Mouse (Mus musculus) heart, embryonic 12.5 days (tissue): Measurements from ENCODE around the gene Mtmr12. TPM values are rescaled to one million over a fixed set of nuclear protein-coding genes. Genes with fewer than 3 reads are reported as not detected.

Experiments used
- ATAC-seq: fragments of 200-750 bp; cut with Nextera tagmentation; 2 replicates; pipeline ENCODE4 v1.8.0; 2017; ENCODE audit warnings: moderate TSS enrichment, moderate library complexity; ENCODE audit not compliant: insufficient number of reproducible peaks, low FRiP score
- H3K27ac ChIP-seq: fragments of 300-500 bp; sonication (generic); 2 replicates; pipeline ENCODE4 v1.5.1; 2016; ENCODE audit warnings: mild to moderate bottlenecking, moderate library complexity; ENCODE audit not compliant: poor library complexity, severe bottlenecking
- H3K27me3 ChIP-seq: fragments of 300-500 bp; sonication (generic); replicated peaks from 2 replicates; pipeline ENCODE4 v1.6.1; 2016; ENCODE audit warnings: mild to moderate bottlenecking, moderate library complexity
- H3K36me3 ChIP-seq: fragments of 300-500 bp; sonication (generic); 2 replicates; pipeline ENCODE4 v1.6.1; 2016; ENCODE audit warnings: mild to moderate bottlenecking, moderate library complexity
- H3K4me1 ChIP-seq: fragments of 300-500 bp; sonication (generic); replicated peaks from 2 replicates; pipeline ENCODE4 v1.6.1; 2016; ENCODE audit warnings: mild to moderate bottlenecking
- H3K4me2 ChIP-seq: fragments of 300-500 bp; sonication (generic); 2 replicates; pipeline ENCODE4 v1.6.1; 2016; ENCODE audit warnings: mild to moderate bottlenecking, moderate library complexity
- H3K4me3 ChIP-seq: fragments of 300-500 bp; sonication (generic); 2 replicates; pipeline ENCODE4 v1.5.1; 2016; ENCODE audit warnings: mild to moderate bottlenecking
- H3K9ac ChIP-seq: fragments of 300-500 bp; sonication (generic); 2 replicates; pipeline ENCODE4 v1.6.1; 2016; ENCODE audit warnings: mild to moderate bottlenecking, moderate library complexity
- H3K9me3 ChIP-seq: fragments of 300-500 bp; sonication (generic); replicated peaks from 2 replicates; pipeline ENCODE4 v1.6.1; 2016; ENCODE audit warnings: mild to moderate bottlenecking, moderate library complexity
- WGBS: fragments of 180-500 bp; shearing (Covaris S2); methylation state at CpG from one replicate; pipeline ENCODE4 v1.1.7; 2016; 5-methylcytosine and 5-hydroxymethylcytosine counted together
- polyA plus RNA-seq: library from polyadenylated mRNA; unstranded; fragments of >200 nt; fragmentation: Nextera tagmentation; extraction: Ambion mirVana; gene quantifications from 2 replicates; pipeline ENCODE4 v1.2.1, GENCODE M21; 2016

Gene Mtmr12
- polyA plus RNA-seq, 1 experiment from 2014 or later: 16.5 TPM

DNA sequence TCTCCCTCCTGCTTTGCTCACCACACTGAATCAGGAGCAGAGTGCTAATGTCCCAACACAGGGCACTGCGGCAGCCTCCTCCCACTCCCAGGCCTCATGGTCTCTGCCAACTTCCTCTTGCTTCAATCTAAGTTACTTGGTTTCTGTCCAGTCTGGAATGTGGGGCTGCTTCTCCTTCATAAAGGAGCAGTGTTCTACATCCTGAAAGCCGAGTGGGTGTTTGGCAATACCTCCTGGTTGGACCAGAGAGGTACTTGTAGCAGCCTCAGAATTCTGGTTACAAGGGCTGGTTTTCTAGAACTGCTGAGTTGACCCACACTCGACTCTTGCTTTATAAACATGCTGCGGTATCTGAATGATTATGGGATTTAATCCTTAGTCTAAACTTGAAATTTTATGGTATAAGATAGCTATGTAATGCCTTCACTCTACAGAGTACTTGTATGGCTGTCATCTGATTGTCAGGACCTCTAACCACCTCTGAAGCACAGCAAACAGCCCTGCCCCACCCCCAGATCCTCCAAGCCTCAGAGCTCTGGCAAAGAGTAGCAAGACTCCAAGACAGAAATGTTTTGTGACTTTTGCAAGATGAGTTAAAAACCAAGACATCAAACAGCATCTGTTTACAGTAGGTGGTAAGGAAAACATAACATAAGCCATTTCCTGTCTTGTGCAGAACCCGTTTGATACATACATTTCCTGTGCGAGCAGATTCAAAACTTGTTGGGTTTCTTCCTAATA is 80.1 kb downstream of the Mtmr12 start:
- Histone ChIP-seq H3K4me1 (0 out of 2 replicates have a peak, but pooled peaks cover 3% of the 10 kb centered on the region), H3K36me3 (no peaks in the 10 kb centered on the region), H3K4me3 (no peak overlapping the region), H3K9ac (no peak overlapping the region), H3K27ac (no peak overlapping the region), H3K4me2 (no peak overlapping the region), H3K9me3 (peaks cover 6% of the 10 kb centered on the region; the same call in 1 of the 2 replicates), H3K27me3 (no peaks in the 10 kb centered on the region)
- 61% methylated on average over 6 of the region's 6 CpGs for WGBS
- ATAC-seq: no peak

DNA sequence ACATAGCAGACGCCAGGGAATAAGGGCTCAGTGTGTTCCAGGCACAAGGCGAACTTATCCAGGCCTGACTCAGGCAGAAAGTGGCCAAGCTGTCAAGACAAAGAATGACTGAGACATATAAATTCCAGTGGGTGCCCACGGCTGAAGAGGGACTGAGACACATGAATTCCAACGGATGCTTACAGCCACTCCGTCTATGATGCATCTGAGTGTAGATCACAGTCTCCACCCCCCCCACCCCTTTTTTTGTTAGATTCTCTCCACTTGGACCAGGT is 80.6 kb downstream of the Mtmr12 start:
- no peak overlapping the region for H3K27ac ChIP-seq
- 0 out of 2 replicates have a peak, but pooled peaks cover 3% of the 10 kb centered on the region for H3K4me1 ChIP-seq
- peaks cover 6% of the 10 kb centered on the region; the same call in 1 of the 2 replicates for H3K9me3 ChIP-seq
- 65% methylated on average over 5 of the region's 5 CpGs for WGBS
- H3K4me3 ChIP-seq: no peak overlapping the region
- no peak overlapping the region for H3K4me2 ChIP-seq
- no peaks in the 10 kb centered on the region for H3K36me3 ChIP-seq
- no peaks in the 10 kb centered on the region for H3K27me3 ChIP-seq
- H3K9ac ChIP-seq: no peak overlapping the region
- ATAC-seq: no peak

DNA sequence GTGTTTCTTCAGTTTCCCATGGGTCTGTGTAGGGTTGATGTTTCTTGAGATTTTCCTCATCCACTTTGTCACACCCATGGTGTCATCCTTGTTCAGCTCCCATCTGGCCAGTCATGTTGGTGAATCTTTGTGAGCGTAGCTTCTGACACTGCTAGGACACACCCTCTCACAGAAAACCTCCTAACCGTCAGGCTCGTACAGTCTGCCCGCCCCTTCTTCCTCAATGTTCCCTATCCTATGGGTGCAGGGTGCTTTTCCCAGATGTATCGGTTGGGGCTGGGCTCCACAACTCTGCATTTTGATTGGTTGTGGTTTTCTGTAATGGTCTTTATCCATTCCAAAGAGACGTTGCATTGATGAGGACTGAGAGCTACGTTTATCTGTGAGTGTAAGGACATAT is 85.5 kb downstream of the Mtmr12 start:
- Histone ChIP-seq H3K27me3 (no peaks in the 10 kb centered on the region), H3K4me1 (no peaks in the 10 kb centered on the region), H3K4me3 (no peak overlapping the region), H3K27ac (no peak overlapping the region), H3K9me3 (0 out of 2 replicates have a peak, but pooled peaks cover 6% of the 10 kb centered on the region), H3K9ac (no peak overlapping the region), H3K4me2 (no peak overlapping the region), H3K36me3 (no peaks in the 10 kb centered on the region)
- WGBS: 78% methylated on average over 7 of the region's 7 CpGs
- no peak for ATAC-seq

DNA sequence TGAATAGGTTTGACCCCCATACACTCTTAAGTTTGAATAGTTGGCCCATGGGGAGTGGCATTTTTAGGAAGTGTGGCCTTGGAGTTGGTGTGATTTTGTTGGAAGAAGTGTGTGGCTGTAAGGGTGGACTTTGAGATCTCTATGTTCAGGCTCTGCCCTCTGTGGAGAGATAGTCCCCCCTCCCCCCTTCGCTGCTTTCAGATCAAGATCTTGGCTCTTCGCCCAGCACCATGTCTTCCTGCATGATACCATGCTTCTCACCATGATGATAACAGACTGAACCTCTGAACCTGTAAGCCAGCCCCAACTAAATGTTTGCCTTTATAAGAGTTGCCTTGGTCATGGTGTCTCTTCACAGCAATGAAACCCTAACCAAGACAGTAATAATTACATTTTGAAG is 86.9 kb downstream of the Mtmr12 start:
- 0 out of 2 replicates have a peak, but pooled peaks cover 6% of the 10 kb centered on the region for H3K9me3 ChIP-seq
- 75% methylated on average over 2 of the region's 2 CpGs for WGBS
- H3K4me1 ChIP-seq: no peaks in the 10 kb centered on the region
- no peaks in the 10 kb centered on the region for H3K36me3 ChIP-seq
- no peaks in the 10 kb centered on the region for H3K27me3 ChIP-seq
- no peak overlapping the region for H3K4me2 ChIP-seq
- no peak overlapping the region for H3K4me3 ChIP-seq
- H3K9ac ChIP-seq: no peak overlapping the region
- no peak overlapping the region for H3K27ac ChIP-seq
- ATAC-seq: no peak

DNA sequence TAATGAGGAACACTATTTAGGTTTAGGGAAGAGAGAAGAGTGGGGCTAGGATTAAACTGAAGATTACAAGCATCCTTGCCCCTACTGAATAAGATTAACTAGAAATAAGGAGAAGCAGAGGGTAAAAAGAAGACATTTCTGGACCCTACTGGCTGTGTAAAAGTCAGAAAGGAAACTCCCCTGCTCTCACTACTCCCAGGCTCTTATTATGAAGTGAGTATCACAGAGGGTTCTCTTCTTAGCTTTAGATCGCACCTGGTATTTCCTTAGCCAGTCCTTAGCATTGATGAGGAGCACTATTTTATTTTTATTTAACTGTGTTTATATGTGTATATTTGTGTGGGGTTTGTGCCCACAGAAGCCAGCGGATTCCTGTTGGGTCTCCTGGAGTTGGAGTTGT is 91.4 kb downstream of the Mtmr12 start:
- H3K4me1 ChIP-seq: no peaks in the 10 kb centered on the region
- H3K27me3 ChIP-seq: no peaks in the 10 kb centered on the region
- H3K9me3 ChIP-seq: no peaks in the 10 kb centered on the region
- no peak overlapping the region for H3K27ac ChIP-seq
- no peak overlapping the region for H3K4me3 ChIP-seq
- H3K9ac ChIP-seq: no peak overlapping the region
- 54% methylated on average over 2 of the region's 2 CpGs for WGBS
- H3K36me3 ChIP-seq: no peaks in the 10 kb centered on the region
- no peak overlapping the region for H3K4me2 ChIP-seq
- no peak for ATAC-seq

DNA sequence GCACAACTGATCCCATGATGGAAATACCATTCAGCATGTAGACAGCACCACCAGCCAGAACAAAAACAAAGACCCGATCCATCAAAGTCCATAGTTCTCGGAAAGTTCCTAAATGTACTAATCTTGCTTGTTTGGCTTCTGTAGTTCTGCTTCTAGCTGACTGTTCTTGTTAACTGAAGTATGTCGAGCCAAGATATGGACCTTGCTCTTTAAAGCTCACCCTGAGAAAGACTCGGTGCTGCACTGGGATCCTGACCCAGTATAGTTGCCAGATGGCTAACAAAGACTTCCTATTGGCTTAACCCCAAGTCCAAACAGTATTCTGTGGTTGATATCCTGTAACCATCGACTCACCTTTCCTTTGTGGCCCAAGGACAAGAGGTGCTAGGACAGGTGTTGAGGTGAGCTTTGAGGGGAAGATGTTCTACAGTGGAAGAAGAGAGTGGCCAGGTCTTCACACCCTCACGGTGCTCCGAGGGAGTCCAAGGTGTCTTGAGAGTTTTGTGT is 93.5 kb downstream of the Mtmr12 start:
- ATAC-seq: no peak
- no peaks in the 10 kb centered on the region for H3K36me3 ChIP-seq
- 74% methylated on average over 7 of the region's 7 CpGs for WGBS
- H3K27ac ChIP-seq: no peak overlapping the region
- no peaks in the 10 kb centered on the region for H3K9me3 ChIP-seq
- no peak overlapping the region for H3K9ac ChIP-seq
- no peaks in the 10 kb centered on the region for H3K4me1 ChIP-seq
- H3K4me2 ChIP-seq: no peak overlapping the region
- no peaks in the 10 kb centered on the region for H3K27me3 ChIP-seq
- H3K4me3 ChIP-seq: no peak overlapping the region

DNA sequence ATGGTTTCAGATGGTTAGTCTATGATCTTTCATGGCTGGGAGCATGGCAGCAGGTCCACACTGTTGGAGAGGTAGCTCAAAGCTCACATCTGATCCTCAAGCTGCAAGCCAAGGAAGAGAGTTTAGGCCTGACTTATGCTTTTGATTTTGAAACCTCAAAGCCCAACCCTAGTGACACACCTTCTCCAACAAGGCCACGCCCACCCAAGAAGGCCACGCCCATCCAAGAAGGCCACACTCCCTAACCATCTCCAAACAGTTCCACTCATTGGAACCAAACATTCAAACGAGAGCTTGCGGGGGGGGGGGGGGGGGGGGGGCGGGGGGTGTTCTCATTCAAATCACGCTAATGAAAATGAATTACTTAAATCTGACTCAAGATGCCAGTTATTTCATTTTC is 96.9 kb downstream of the Mtmr12 start:
- Histone ChIP-seq H3K27me3 (no peaks in the 10 kb centered on the region), H3K9ac (no peak overlapping the region), H3K27ac (no peak overlapping the region), H3K4me3 (no peak overlapping the region), H3K36me3 (no peaks in the 10 kb centered on the region), H3K9me3 (no peaks in the 10 kb centered on the region), H3K4me1 (peaks cover 4% of the 10 kb centered on the region; the same call in 1 of the 2 replicates), H3K4me2 (no peak overlapping the region)
- ATAC-seq: no peak
- WGBS: 72% methylated on average over 5 of the region's 6 CpGs

DNA sequence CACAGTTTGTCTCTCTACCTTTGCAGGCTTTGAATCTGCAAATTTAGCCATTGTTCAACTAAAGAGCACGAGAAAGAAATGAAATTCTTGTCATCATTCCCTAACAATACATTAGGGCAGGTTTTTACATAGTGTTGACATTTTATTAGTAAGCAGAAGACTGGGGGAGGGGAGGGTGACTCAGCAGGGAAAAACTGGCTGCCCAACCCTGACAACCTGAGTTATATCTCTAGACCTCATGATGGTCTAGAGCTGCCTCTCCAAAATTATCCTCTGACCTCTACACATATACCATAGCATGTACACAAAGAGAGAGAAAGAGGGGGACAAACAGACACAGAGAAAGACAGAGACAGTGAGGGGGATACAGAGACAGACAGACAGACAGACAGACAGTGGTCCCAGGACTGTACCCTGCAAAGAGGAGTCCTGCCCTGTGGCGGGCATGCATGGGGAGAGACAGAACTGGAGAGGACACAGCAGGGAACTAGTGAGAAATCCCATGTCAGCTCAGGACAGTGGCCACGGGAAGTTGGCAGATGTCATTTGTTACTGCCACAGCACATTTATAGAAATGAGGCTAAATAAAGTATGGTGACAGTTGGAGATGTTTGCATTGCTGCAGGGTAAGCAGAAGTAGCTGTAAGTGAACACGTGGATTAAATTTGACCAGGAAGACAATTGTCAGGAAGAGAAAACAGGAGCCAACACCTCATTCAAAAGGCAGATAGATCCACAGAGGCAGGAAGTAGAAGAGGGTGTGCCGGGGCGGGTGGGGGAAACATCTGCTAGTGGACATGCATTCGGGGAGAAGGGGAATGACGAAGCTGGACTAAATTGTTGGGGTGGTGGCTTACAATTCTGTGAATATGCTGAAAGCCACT is 101.6 kb downstream of the Mtmr12 start:
- Histone ChIP-seq H3K9ac (no peak overlapping the region), H3K27me3 (no peaks in the 10 kb centered on the region), H3K27ac (no peak overlapping the region), H3K4me2 (no peak overlapping the region), H3K36me3 (no peaks in the 10 kb centered on the region), H3K4me3 (no peak overlapping the region), H3K4me1 (peaks cover 4% of the 10 kb centered on the region), H3K9me3 (no peaks in the 10 kb centered on the region)
- WGBS: 51% methylated on average over 8 of the region's 8 CpGs
- peak; percentile 85 for ATAC-seq

DNA sequence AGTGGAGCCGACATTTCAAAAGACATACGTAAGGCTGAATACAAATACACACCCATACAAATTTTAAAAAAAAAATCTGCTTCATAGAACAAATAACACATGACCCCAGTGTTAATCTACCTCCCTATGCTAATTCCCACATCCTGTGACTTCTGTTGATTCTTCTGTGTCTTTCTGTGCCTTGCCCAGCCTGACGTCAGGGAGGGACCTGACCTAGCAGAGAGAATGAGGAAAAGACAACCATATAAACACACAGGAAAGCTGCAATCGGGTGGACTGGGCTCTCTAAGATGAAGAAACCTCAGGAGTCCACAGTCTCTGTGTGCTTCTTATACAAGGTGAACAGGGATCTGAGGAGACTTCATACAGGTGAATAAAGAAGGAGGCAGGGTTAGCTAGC is 102.3 kb downstream of the Mtmr12 start:
- Histone ChIP-seq H3K9ac (no peak overlapping the region), H3K36me3 (no peaks in the 10 kb centered on the region), H3K27me3 (no peaks in the 10 kb centered on the region), H3K4me3 (no peak overlapping the region), H3K9me3 (no peaks in the 10 kb centered on the region), H3K27ac (no peak overlapping the region), H3K4me1 (peaks cover 4% of the 10 kb centered on the region), H3K4me2 (no peak overlapping the region)
- 70% methylated on average over 4 of the region's 4 CpGs for WGBS
- ATAC-seq: no peak

DNA sequence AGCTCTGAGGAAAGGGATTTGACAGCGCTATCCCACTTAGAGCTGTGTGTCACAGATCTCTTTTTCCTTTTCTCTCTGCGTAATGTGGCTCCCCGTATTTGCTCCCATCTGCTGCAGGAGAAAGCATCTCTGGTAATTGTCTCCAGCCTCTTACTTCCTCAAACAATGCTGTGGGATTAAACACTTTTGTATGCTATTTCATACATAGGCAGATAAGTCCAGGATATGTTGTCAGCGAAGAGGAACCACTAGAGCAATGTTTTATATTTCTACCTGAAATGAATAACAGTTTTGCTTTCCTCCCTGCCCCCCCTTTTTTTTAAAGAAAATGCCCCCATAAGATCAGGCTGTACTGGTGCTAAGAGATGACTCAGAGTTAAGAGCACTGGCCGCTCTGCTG is 103.7 kb downstream of the Mtmr12 start:
- Histone ChIP-seq H3K9ac (no peak overlapping the region), H3K4me3 (no peak overlapping the region), H3K4me2 (no peak overlapping the region), H3K9me3 (no peaks in the 10 kb centered on the region), H3K36me3 (no peaks in the 10 kb centered on the region), H3K27me3 (no peaks in the 10 kb centered on the region), H3K27ac (no peak overlapping the region), H3K4me1 (peaks cover 4% of the 10 kb centered on the region)
- 87% methylated on average over 5 of the region's 5 CpGs for WGBS
- no peak for ATAC-seq

DNA sequence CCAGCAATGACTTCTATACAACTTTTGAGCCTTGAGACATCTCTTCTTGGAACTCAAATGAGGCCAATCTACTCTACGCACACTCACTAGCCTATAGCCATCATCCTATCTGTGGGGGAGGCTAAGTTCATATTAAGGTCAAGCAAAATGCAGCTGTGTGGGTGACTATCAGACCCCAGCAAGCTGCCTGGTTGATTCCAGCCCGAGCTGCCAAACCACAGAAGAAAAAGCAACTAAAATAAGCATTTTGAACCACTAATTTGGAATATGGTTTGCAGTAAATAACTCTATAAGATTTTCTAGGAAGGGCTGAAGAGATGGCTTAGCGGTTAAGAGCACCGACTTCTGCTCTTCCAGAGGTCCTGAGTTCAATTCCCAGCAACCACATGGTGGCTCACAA is 105.8 kb downstream of the Mtmr12 start:
- Histone ChIP-seq H3K4me1 (peaks cover 4% of the 10 kb centered on the region), H3K9ac (no peak overlapping the region), H3K4me3 (no peak overlapping the region), H3K27ac (no peak overlapping the region), H3K4me2 (no peak overlapping the region), H3K27me3 (no peaks in the 10 kb centered on the region), H3K36me3 (no peaks in the 10 kb centered on the region), H3K9me3 (no peaks in the 10 kb centered on the region)
- WGBS: 66% methylated on average over 4 of the region's 4 CpGs
- ATAC-seq: no peak
